Mouse (Mus musculus): Measurements from ENCODE around the gene Maff.

DNA sequence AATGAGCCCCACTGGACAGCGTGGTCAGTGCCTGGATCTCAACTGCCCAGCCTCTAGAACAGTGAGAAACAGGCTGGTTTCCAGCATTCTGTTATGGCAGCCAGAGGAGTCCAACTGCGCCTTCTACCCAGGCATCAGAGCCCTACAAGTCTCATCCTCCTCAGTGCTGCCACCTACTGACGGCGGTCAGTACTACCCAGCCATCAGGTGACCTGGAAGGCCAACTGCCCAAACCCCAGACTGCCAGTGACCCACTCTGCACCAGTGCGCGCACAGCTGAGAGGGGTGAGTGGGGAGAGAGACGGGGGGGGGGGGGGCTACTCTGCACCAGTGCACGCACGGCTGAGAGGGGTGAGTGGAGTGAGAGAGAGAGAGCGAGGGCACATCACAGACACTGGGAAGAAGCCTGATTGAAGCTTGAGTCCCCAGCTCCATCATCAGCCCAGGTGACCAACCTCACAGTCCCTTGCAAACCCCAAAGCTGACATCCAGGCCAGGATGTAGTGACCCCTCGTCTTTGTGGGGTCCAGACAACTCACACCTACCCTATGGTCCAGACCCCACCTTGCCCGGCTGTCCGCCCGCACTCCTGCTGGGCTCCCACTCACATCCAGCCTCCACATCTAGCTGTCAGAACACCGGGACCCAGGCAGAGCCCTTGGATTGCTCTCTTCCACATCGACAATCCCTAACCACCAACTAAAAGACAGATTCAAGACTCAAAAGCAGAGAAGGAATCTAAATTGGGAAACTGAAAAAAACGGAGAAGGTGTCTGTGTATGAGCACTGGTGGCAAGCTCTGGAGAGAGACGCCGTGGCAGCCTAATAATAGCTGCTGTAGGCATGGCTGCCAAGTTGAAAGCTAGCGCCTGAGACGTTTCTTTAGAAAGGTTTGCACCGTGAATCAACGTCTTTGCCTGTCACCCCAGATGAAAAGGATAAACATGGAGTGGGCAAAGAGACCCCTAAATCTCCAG, 34.3 kb downstream of the Maff start:
- peak; percentile 68; the same call in 1 of the 2 replicates for TF ChIP-seq CTCF (IDR thresholded peaks at IDR 0.05; ENCODE audit: borderline replicate concordance, control insufficient read depth, extremely low read depth, insufficient read depth, low read length, poor library complexity)
- TF ChIP-seq POLR2A (IDR thresholded peaks at IDR 0.05; ENCODE audit: control insufficient read depth, extremely low read depth, insufficient read depth, low read length, poor library complexity): no peak

Data from thymus, adult 2 months (tissue).